Mouse (Mus musculus): Measurements from ENCODE around the gene Sgca.

GRCm38 (mm10) chr11:94987851-94988250, 11.7 kb upstream of the Sgca start:
- TF ChIP-seq POLR2A (IDR thresholded peaks at IDR 0.05; ENCODE audit: borderline replicate concordance, insufficient read depth, low read length): no peak
- no peak for TF ChIP-seq CTCF (IDR thresholded peaks at IDR 0.05; ENCODE audit: borderline replicate concordance, insufficient read depth, low read depth, low read length)

All from cerebellum, adult 2 months (tissue).